Mouse (Mus musculus): ENCODE results near the gene Immp2l. TPM values are rescaled to one million over a fixed set of nuclear protein-coding genes. Genes with fewer than 3 reads are reported as not detected.

Gene Immp2l
- polyA plus RNA-seq, 2 experiments, result 4.3 to 11.2 TPM

GRCm38 (mm10) chr12:41594037-41594436 is 570.1 kb downstream of the Immp2l start:
- WGBS (ENCODE audit: insufficient replicate concordance), result 75% methylated on average over 4 of the region's 4 CpGs
- no peak overlapping the region for H3K9ac ChIP-seq (replicated peaks)
- no peak overlapping the region for H3K4me2 ChIP-seq (ENCODE audit: low read depth)
- H3K9me3 ChIP-seq (ENCODE audit: control insufficient read depth, low read length), result no peaks in the 10 kb centered on the region
- H3K4me3 ChIP-seq (ENCODE audit: insufficient read depth in 1 of 2, low read depth in 2 of 2, low read length in 2 of 2), result no peak overlapping the region
- H3K27me3 ChIP-seq (ENCODE audit: control insufficient read depth, insufficient read depth, low read length), result no peaks in the 10 kb centered on the region
- no peak for TF ChIP-seq EP300 (IDR thresholded peaks at IDR 0.05; ENCODE audit: low read depth)
- TF ChIP-seq CTCF (IDR thresholded peaks at IDR 0.05; ENCODE audit: low read depth), result no peak
- no peak overlapping the region for H3K27ac ChIP-seq
- no peak for ATAC-seq (ENCODE audit: insufficient read depth)
- DNase-seq (ENCODE audit: low read depth in 3 of 3, low spot score in 3 of 3), result no peak
- H3K36me3 ChIP-seq (replicated peaks; ENCODE audit: control insufficient read depth, insufficient read depth, low read depth), result no peaks in the 10 kb centered on the region
- H3K4me1 ChIP-seq (replicated peaks; ENCODE audit: control insufficient read depth in 2 of 2, insufficient read depth in 2 of 2, low read length in 1 of 2), result no peaks in the 10 kb centered on the region

GRCm38 (mm10) chr12:41615271-41615670 is 591.4 kb downstream of the Immp2l start:
- H3K4me1 ChIP-seq (replicated peaks; ENCODE audit: control insufficient read depth in 2 of 2, insufficient read depth in 2 of 2, low read length in 1 of 2), result no peaks in the 10 kb centered on the region
- no peak overlapping the region for H3K27ac ChIP-seq
- H3K4me3 ChIP-seq (ENCODE audit: insufficient read depth in 1 of 2, low read depth in 2 of 2, low read length in 2 of 2), result no peak overlapping the region
- DNase-seq (ENCODE audit: low read depth in 3 of 3, low spot score in 3 of 3) (no peak), ATAC-seq (ENCODE audit: insufficient read depth) (no peak)
- H3K4me2 ChIP-seq (ENCODE audit: low read depth), result no peak overlapping the region
- no peak overlapping the region for H3K9ac ChIP-seq (replicated peaks)
- H3K9me3 ChIP-seq (ENCODE audit: control insufficient read depth, low read length), result no peaks in the 10 kb centered on the region
- H3K27me3 ChIP-seq (ENCODE audit: control insufficient read depth, insufficient read depth, low read length), result no peaks in the 10 kb centered on the region
- TF ChIP-seq EP300 (IDR thresholded peaks at IDR 0.05; ENCODE audit: low read depth) (no peak), CTCF (IDR thresholded peaks at IDR 0.05; ENCODE audit: low read depth) (no peak)
- H3K36me3 ChIP-seq (replicated peaks; ENCODE audit: control insufficient read depth, insufficient read depth, low read depth), result no peaks in the 10 kb centered on the region
- 67% methylated on average over 3 of the region's 3 CpGs for WGBS (ENCODE audit: insufficient replicate concordance)

- DNase-seq (ENCODE audit: low read depth in 3 of 3, low spot score in 3 of 3) (no peak), ATAC-seq (ENCODE audit: insufficient read depth) (no peak)
- Histone ChIP-seq H3K27ac (no peak overlapping the region), H3K36me3 (replicated peaks; ENCODE audit: control insufficient read depth, insufficient read depth, low read depth) (no peaks in the 10 kb centered on the region), H3K9ac (replicated peaks) (no peak overlapping the region), H3K4me3 (ENCODE audit: insufficient read depth in 1 of 2, low read depth in 2 of 2, low read length in 2 of 2) (no peak overlapping the region), H3K27me3 (ENCODE audit: control insufficient read depth, insufficient read depth, low read length) (no peaks in the 10 kb centered on the region), H3K4me1 (replicated peaks; ENCODE audit: control insufficient read depth in 2 of 2, insufficient read depth in 2 of 2, low read length in 1 of 2) (no peaks in the 10 kb centered on the region), H3K4me2 (ENCODE audit: low read depth) (no peak overlapping the region), H3K9me3 (ENCODE audit: control insufficient read depth, low read length) (no peaks in the 10 kb centered on the region)
- no peak for TF ChIP-seq EP300 (IDR thresholded peaks at IDR 0.05; ENCODE audit: low read depth)
- TF ChIP-seq CTCF (IDR thresholded peaks at IDR 0.05; ENCODE audit: low read depth), result no peak
- WGBS (ENCODE audit: insufficient replicate concordance), result 68% methylated on average over 6 of the region's 6 CpGs
Measured at GRCm38 (mm10) chr12:41621341-41621740, 597.5 kb downstream of the Immp2l start.

- no peak for DNase-seq (ENCODE audit: low read depth in 3 of 3, low spot score in 3 of 3)
- Histone ChIP-seq H3K27me3 (ENCODE audit: control insufficient read depth, insufficient read depth, low read length) (no peaks in the 10 kb centered on the region), H3K9me3 (ENCODE audit: control insufficient read depth, low read length) (no peaks in the 10 kb centered on the region), H3K36me3 (replicated peaks; ENCODE audit: control insufficient read depth, insufficient read depth, low read depth) (no peaks in the 10 kb centered on the region), H3K4me3 (ENCODE audit: insufficient read depth in 1 of 2, low read depth in 2 of 2, low read length in 2 of 2) (no peak overlapping the region), H3K9ac (replicated peaks) (no peak overlapping the region), H3K27ac (no peak overlapping the region), H3K4me2 (ENCODE audit: low read depth) (no peak overlapping the region), H3K4me1 (replicated peaks; ENCODE audit: control insufficient read depth in 2 of 2, insufficient read depth in 2 of 2, low read length in 1 of 2) (no peaks in the 10 kb centered on the region)
- WGBS (ENCODE audit: insufficient replicate concordance), result 48% methylated on average over 4 of the region's 4 CpGs
- ATAC-seq (ENCODE audit: insufficient read depth), result no peak
- no peak for TF ChIP-seq EP300 (IDR thresholded peaks at IDR 0.05; ENCODE audit: low read depth)
- no peak for TF ChIP-seq CTCF (IDR thresholded peaks at IDR 0.05; ENCODE audit: low read depth)
Measured at GRCm38 (mm10) chr12:41643262-41643661, 619.4 kb downstream of the Immp2l start.

GRCm38 (mm10) chr12:41644802-41645551 is 621.1 kb downstream of the Immp2l start:
- Histone ChIP-seq H3K9ac (replicated peaks) (no peak overlapping the region), H3K9me3 (ENCODE audit: control insufficient read depth, low read length) (no peaks in the 10 kb centered on the region), H3K27me3 (ENCODE audit: control insufficient read depth, insufficient read depth, low read length) (no peaks in the 10 kb centered on the region), H3K4me2 (ENCODE audit: low read depth) (no peak overlapping the region), H3K4me1 (replicated peaks; ENCODE audit: control insufficient read depth in 2 of 2, insufficient read depth in 2 of 2, low read length in 1 of 2) (no peaks in the 10 kb centered on the region), H3K4me3 (ENCODE audit: insufficient read depth in 1 of 2, low read depth in 2 of 2, low read length in 2 of 2) (no peak overlapping the region), H3K36me3 (replicated peaks; ENCODE audit: control insufficient read depth, insufficient read depth, low read depth) (no peaks in the 10 kb centered on the region), H3K27ac (no peak overlapping the region)
- DNase-seq (ENCODE audit: low read depth in 3 of 3, low spot score in 3 of 3), result no peak
- 45% methylated on average over 4 of the region's 4 CpGs for WGBS (ENCODE audit: insufficient replicate concordance)
- ATAC-seq (ENCODE audit: insufficient read depth), result no peak
- TF ChIP-seq EP300 (IDR thresholded peaks at IDR 0.05; ENCODE audit: low read depth) (no peak), CTCF (IDR thresholded peaks at IDR 0.05; ENCODE audit: low read depth) (no peak)

All from liver, embryonic 14.5 days (tissue).